Mouse (Mus musculus): ENCODE data around the gene Tgfb3. TPM values are rescaled to one million over a fixed set of nuclear protein-coding genes. Genes with fewer than 3 reads are reported as not detected.

Tgfb3 gene
- polyA plus RNA-seq, 1 experiment from 2014 or later = 5.7 TPM

- 43% methylated on average over 9 of the region's 9 CpGs for WGBS
- no peaks in the 10 kb centered on the region for H3K36me3 ChIP-seq (ENCODE audit: control insufficient read depth, insufficient read depth, low read length)
- no peak overlapping the region for H3K27ac ChIP-seq (ENCODE audit: low read depth, low read length)
These were observed 42.3 kb downstream of the Tgfb3 start for GRCm38 (mm10) chr12:86036368-86037166.

GRCm38 (mm10) chr12:86035586-86035985 is 43.3 kb downstream of the Tgfb3 start:
- no peak overlapping the region for H3K9ac ChIP-seq (ENCODE audit: low read length)
- no peak for DNase-seq (ENCODE audit: low spot score)
- no peaks in the 10 kb centered on the region for H3K36me3 ChIP-seq (ENCODE audit: control insufficient read depth, insufficient read depth, low read length)
- H3K4me2 ChIP-seq (ENCODE audit: low read depth, low read length, severe bottlenecking) = no peak overlapping the region
- H3K27me3 ChIP-seq (ENCODE audit: control insufficient read depth, insufficient read depth, low read length) = no peaks in the 10 kb centered on the region
- 0 out of 2 replicates have a peak, but pooled peaks cover 2% of the 10 kb centered on the region for H3K4me1 ChIP-seq (replicated peaks; ENCODE audit: control insufficient read depth, insufficient read depth, low read length)
- H3K9me3 ChIP-seq (ENCODE audit: control insufficient read depth, low read length) = no peaks in the 10 kb centered on the region
- H3K27ac ChIP-seq (ENCODE audit: low read depth, low read length) = no peak overlapping the region
- no peak for ATAC-seq (replicated peaks; ENCODE audit: low FRiP score)
- H3K4me3 ChIP-seq (ENCODE audit: low read depth, low read length) = no peak overlapping the region

More at GRCm38 (mm10) chr12:86036368-86037166, 42.3 kb downstream of the Tgfb3 start:
- 0 out of 2 replicates have a peak overlapping the region, but pooled peaks have one; percentile 6 for H3K9ac ChIP-seq (ENCODE audit: low read length)
- H3K4me3 ChIP-seq (ENCODE audit: low read depth, low read length) = no peak overlapping the region
- no peaks in the 10 kb centered on the region for H3K27me3 ChIP-seq (ENCODE audit: control insufficient read depth, insufficient read depth, low read length)
- no peak overlapping the region for H3K4me2 ChIP-seq (ENCODE audit: low read depth, low read length, severe bottlenecking)
- no peaks in the 10 kb centered on the region for H3K9me3 ChIP-seq (ENCODE audit: control insufficient read depth, low read length)
- H3K4me1 ChIP-seq (replicated peaks; ENCODE audit: control insufficient read depth, insufficient read depth, low read length) = 0 out of 2 replicates have a peak, but pooled peaks cover 2% of the 10 kb centered on the region
- DNase-seq (ENCODE audit: low spot score) = no peak
- ATAC-seq (replicated peaks; ENCODE audit: low FRiP score) = no peak

GRCm38 (mm10) chr12:86030932-86031331 is 47.9 kb downstream of the Tgfb3 start:
- H3K9me3 ChIP-seq (ENCODE audit: control insufficient read depth, low read length) = no peaks in the 10 kb centered on the region
- no peak overlapping the region for H3K4me2 ChIP-seq (ENCODE audit: low read depth, low read length, severe bottlenecking)
- H3K4me3 ChIP-seq (ENCODE audit: low read depth, low read length) = no peak overlapping the region
- H3K4me1 ChIP-seq (replicated peaks; ENCODE audit: control insufficient read depth, insufficient read depth, low read length) = no peaks in the 10 kb centered on the region
- 86% methylated on average over 5 of the region's 5 CpGs for WGBS
- no peaks in the 10 kb centered on the region for H3K36me3 ChIP-seq (ENCODE audit: control insufficient read depth, insufficient read depth, low read length)
- no peaks in the 10 kb centered on the region for H3K27me3 ChIP-seq (ENCODE audit: control insufficient read depth, insufficient read depth, low read length)
- ATAC-seq (replicated peaks; ENCODE audit: low FRiP score) (no peak), DNase-seq (ENCODE audit: low spot score) (no peak)
- H3K9ac ChIP-seq (ENCODE audit: low read length) = no peak overlapping the region
- no peak overlapping the region for H3K27ac ChIP-seq (ENCODE audit: low read depth, low read length)

GRCm38 (mm10) chr12:86027747-86028146 is 51.1 kb downstream of the Tgfb3 start:
- Histone ChIP-seq H3K36me3 (ENCODE audit: control insufficient read depth, insufficient read depth, low read length) (no peaks in the 10 kb centered on the region), H3K4me2 (ENCODE audit: low read depth, low read length, severe bottlenecking) (no peak overlapping the region), H3K27me3 (ENCODE audit: control insufficient read depth, insufficient read depth, low read length) (no peaks in the 10 kb centered on the region), H3K4me1 (replicated peaks; ENCODE audit: control insufficient read depth, insufficient read depth, low read length) (0 out of 2 replicates have a peak, but pooled peaks cover under 1% of the 10 kb centered on the region), H3K9me3 (ENCODE audit: control insufficient read depth, low read length) (no peaks in the 10 kb centered on the region), H3K27ac (ENCODE audit: low read depth, low read length) (no peak overlapping the region), H3K9ac (ENCODE audit: low read length) (no peak overlapping the region), H3K4me3 (ENCODE audit: low read depth, low read length) (no peak overlapping the region)
- 77% methylated on average over 1 of the region's 1 CpGs for WGBS
- no peak for ATAC-seq (replicated peaks; ENCODE audit: low FRiP score)
- DNase-seq (ENCODE audit: low spot score) = no peak

GRCm38 (mm10) chr12:86027000-86027399 is 51.8 kb downstream of the Tgfb3 start:
- Histone ChIP-seq H3K27me3 (ENCODE audit: control insufficient read depth, insufficient read depth, low read length) (no peaks in the 10 kb centered on the region), H3K9me3 (ENCODE audit: control insufficient read depth, low read length) (no peaks in the 10 kb centered on the region), H3K4me2 (ENCODE audit: low read depth, low read length, severe bottlenecking) (no peak overlapping the region), H3K4me3 (ENCODE audit: low read depth, low read length) (no peak overlapping the region), H3K9ac (ENCODE audit: low read length) (no peak overlapping the region), H3K4me1 (replicated peaks; ENCODE audit: control insufficient read depth, insufficient read depth, low read length) (0 out of 2 replicates have a peak, but pooled peaks cover 2% of the 10 kb centered on the region), H3K27ac (ENCODE audit: low read depth, low read length) (no peak overlapping the region), H3K36me3 (ENCODE audit: control insufficient read depth, insufficient read depth, low read length) (no peaks in the 10 kb centered on the region)
- ATAC-seq (replicated peaks; ENCODE audit: low FRiP score) = no peak
- 80% methylated on average over 5 of the region's 5 CpGs for whole genome bisulfite sequencing
- DNase-seq (ENCODE audit: low spot score) = no peak

- no peak overlapping the region for H3K27ac ChIP-seq (ENCODE audit: low read depth, low read length)
- H3K36me3 ChIP-seq (ENCODE audit: control insufficient read depth, insufficient read depth, low read length) = no peaks in the 10 kb centered on the region
- ATAC-seq (replicated peaks; ENCODE audit: low FRiP score) (no peak), DNase-seq (ENCODE audit: low spot score) (no peak)
- H3K27me3 ChIP-seq (ENCODE audit: control insufficient read depth, insufficient read depth, low read length) = no peaks in the 10 kb centered on the region
- H3K9ac ChIP-seq (ENCODE audit: low read length) = no peak overlapping the region
- no peak overlapping the region for H3K4me2 ChIP-seq (ENCODE audit: low read depth, low read length, severe bottlenecking)
- no peak overlapping the region for H3K4me3 ChIP-seq (ENCODE audit: low read depth, low read length)
- H3K9me3 ChIP-seq (ENCODE audit: control insufficient read depth, low read length) = no peaks in the 10 kb centered on the region
- 87% methylated on average over 6 of the region's 6 CpGs for WGBS
- 0 out of 2 replicates have a peak, but pooled peaks cover 2% of the 10 kb centered on the region for H3K4me1 ChIP-seq (replicated peaks; ENCODE audit: control insufficient read depth, insufficient read depth, low read length)
These were observed 53.4 kb downstream of the Tgfb3 start for GRCm38 (mm10) chr12:86025480-86025879.

- H3K27me3 ChIP-seq (ENCODE audit: control insufficient read depth, insufficient read depth, low read length) = no peaks in the 10 kb centered on the region
These were observed 54.4 kb downstream of the Tgfb3 start for GRCm38 (mm10) chr12:86024426-86024825.

GRCm38 (mm10) chr12:86023081-86023871 is 55.6 kb downstream of the Tgfb3 start:
- Histone ChIP-seq H3K36me3 (ENCODE audit: control insufficient read depth, insufficient read depth, low read length) (no peaks in the 10 kb centered on the region), H3K27ac (ENCODE audit: low read depth, low read length) (no peak overlapping the region), H3K4me2 (ENCODE audit: low read depth, low read length, severe bottlenecking) (no peak overlapping the region), H3K4me1 (replicated peaks; ENCODE audit: control insufficient read depth, insufficient read depth, low read length) (0 out of 2 replicates have a peak, but pooled peaks cover 2% of the 10 kb centered on the region), H3K9me3 (ENCODE audit: control insufficient read depth, low read length) (no peaks in the 10 kb centered on the region), H3K4me3 (ENCODE audit: low read depth, low read length) (no peak overlapping the region), H3K27me3 (ENCODE audit: control insufficient read depth, insufficient read depth, low read length) (no peaks in the 10 kb centered on the region), H3K9ac (ENCODE audit: low read length) (no peak overlapping the region)
- ATAC-seq (replicated peaks; ENCODE audit: low FRiP score) (no peak), DNase-seq (ENCODE audit: low spot score) (no peak)
- WGBS = 87% methylated on average over 4 of the region's 4 CpGs

More at GRCm38 (mm10) chr12:86024426-86024825, 54.4 kb downstream of the Tgfb3 start:
- Histone ChIP-seq H3K36me3 (ENCODE audit: control insufficient read depth, insufficient read depth, low read length) (no peaks in the 10 kb centered on the region), H3K4me1 (replicated peaks; ENCODE audit: control insufficient read depth, insufficient read depth, low read length) (0 out of 2 replicates have a peak, but pooled peaks cover 2% of the 10 kb centered on the region), H3K9me3 (ENCODE audit: control insufficient read depth, low read length) (no peaks in the 10 kb centered on the region), H3K9ac (ENCODE audit: low read length) (no peak overlapping the region), H3K27ac (ENCODE audit: low read depth, low read length) (no peak overlapping the region), H3K4me3 (ENCODE audit: low read depth, low read length) (no peak overlapping the region), H3K4me2 (ENCODE audit: low read depth, low read length, severe bottlenecking) (no peak overlapping the region)
- DNase-seq (ENCODE audit: low spot score) (no peak), ATAC-seq (replicated peaks; ENCODE audit: low FRiP score) (no peak)
- WGBS = 57% methylated on average over 4 of the region's 4 CpGs
